Mouse (Mus musculus) forebrain, embryonic 15.5 days (tissue): ENCODE measurements at regions not wholly inside any gene's neighbourhood (a gene's known extent, or its start where the extent isn't known, plus 50 kb on each side); places are given as distances from the start of the nearest gene placed in this dataset.
A peak's percentile ranks its signal among the peaks of the same experiment; 100 is the strongest.
"Not testable (repeated sequence)": the region's sequence is repeated elsewhere in the genome, so short reads cannot be mapped to it uniquely, and the experiment has no call there.

Experiments used
- ATAC-seq: fragments of 200-750 bp; cut with Nextera tagmentation; replicated peaks from 2 replicates; pipeline ENCODE4 v1.8.0; 2017; ENCODE audit warnings: mild to moderate bottlenecking, moderate TSS enrichment, moderate library complexity
- H3K27ac ChIP-seq: fragments of 300-500 bp; sonication (generic); replicated peaks from 2 replicates; pipeline ENCODE4 v1.5.1; 2015; ENCODE audit warnings: mild to moderate bottlenecking, inconsistent platforms
- H3K27me3 ChIP-seq: fragments of 300-500 bp; sonication (generic); 2 replicates; pipeline ENCODE4 v1.6.1; 2015; ENCODE audit warnings: inconsistent platforms
- H3K36me3 ChIP-seq: fragments of 300-500 bp; sonication (generic); 2 replicates; pipeline ENCODE4 v1.6.1; 2015; ENCODE audit warnings: mild to moderate bottlenecking, inconsistent platforms
- H3K4me1 ChIP-seq: fragments of 300-500 bp; sonication (generic); 2 replicates; pipeline ENCODE4 v1.6.1; 2015; ENCODE audit warnings: inconsistent platforms
- H3K4me2 ChIP-seq: fragments of 300-500 bp; sonication (generic); replicated peaks from 2 replicates; pipeline ENCODE4 v1.6.1; 2015; ENCODE audit warnings: mild to moderate bottlenecking, inconsistent platforms
- H3K4me3 ChIP-seq: fragments of 300-500 bp; sonication (generic); 2 replicates; pipeline ENCODE4 v1.5.1; 2015; ENCODE audit warnings: mild to moderate bottlenecking, inconsistent platforms
- H3K9ac ChIP-seq: fragments of 300-500 bp; sonication (generic); replicated peaks from 2 replicates; pipeline ENCODE4 v1.6.1; 2015; ENCODE audit warnings: mild to moderate bottlenecking, inconsistent platforms
- H3K9me3 ChIP-seq: fragments of 300-500 bp; sonication (generic); 2 replicates; pipeline ENCODE4 v1.6.1; 2016; ENCODE audit warnings: inconsistent platforms
- WGBS: fragments of 180-500 bp; shearing (Covaris S2); methylation state at CpG from one replicate; pipeline ENCODE4 v1.1.7; 2015; ENCODE audit warnings: mixed read lengths; 5-methylcytosine and 5-hydroxymethylcytosine counted together

DNA sequence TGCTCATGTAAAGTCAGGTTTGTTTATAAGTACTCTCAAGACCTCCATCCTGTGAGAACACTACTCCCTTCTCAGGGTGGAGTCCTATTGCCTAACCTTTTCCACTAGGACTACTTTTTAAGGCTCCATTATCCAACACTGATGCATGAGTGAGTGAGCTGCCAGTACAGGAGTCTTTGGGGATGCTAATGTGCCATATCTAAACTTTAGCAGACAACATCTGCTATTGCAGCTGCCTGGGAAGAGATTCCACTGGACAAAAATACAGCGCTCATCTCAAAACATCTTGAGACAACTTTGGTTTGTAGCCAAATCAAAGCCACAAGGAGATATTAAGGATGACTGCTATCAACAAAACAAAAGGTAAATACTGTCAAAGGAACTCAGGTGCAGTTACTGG lies 52.3 kb upstream of the Gm10985 start:
- H3K9me3 ChIP-seq, result no peaks in the 10 kb centered on the region
- H3K4me3 ChIP-seq, result no peak overlapping the region
- H3K9ac ChIP-seq, result no peak overlapping the region
- 98% methylated on average over 1 of the region's 1 CpGs for WGBS
- no peak for ATAC-seq
- H3K4me2 ChIP-seq, result no peak overlapping the region
- H3K27me3 ChIP-seq, result no peaks in the 10 kb centered on the region
- no peaks in the 10 kb centered on the region for H3K36me3 ChIP-seq
- H3K4me1 ChIP-seq, result no peaks in the 10 kb centered on the region
- no peak overlapping the region for H3K27ac ChIP-seq

DNA sequence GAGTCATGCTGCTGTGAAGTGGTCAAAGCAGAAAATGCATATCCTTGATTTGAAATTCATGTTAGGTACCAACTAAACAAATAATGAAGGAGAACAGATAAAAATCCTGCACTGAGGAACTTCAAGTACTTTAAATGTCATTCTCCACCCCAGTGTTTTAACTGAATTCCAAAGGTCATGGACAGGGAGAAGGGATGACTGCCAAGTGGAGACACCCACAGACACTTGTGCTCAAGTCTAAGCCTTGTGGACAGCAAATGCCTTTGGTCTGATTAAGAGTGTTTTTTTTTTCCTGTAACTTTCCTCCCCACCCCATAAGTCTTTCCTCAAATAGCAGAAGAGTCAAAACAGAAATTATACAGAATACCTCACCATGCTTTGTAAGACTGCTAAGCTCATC lies 55.2 kb upstream of the Gm10985 start:
- Histone ChIP-seq H3K9me3 (no peaks in the 10 kb centered on the region), H3K9ac (no peak overlapping the region), H3K4me3 (no peak overlapping the region), H3K27me3 (no peaks in the 10 kb centered on the region), H3K4me1 (no peaks in the 10 kb centered on the region), H3K36me3 (no peaks in the 10 kb centered on the region), H3K4me2 (no peak overlapping the region), H3K27ac (no peak overlapping the region)
- ATAC-seq, result no peak

DNA sequence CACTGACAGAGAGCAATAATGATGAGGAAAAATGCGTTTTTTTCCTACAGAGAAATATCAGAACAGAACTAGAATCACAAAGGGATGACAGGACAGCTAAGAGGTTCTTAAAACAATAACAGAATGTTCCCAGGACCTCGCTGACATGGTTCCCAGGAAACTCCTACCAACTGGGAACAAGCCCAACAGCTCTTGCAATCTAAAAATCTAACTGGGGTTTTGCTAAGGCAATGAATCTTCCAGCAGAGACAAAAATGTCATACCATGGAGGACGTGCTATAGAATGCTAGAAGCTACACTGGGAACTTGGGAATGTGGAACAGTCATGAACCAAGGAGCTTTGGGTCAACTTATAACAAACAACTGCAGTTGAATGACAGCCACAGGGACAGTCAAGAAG lies 59.7 kb upstream of the Gm10985 start:
- Histone ChIP-seq H3K36me3 (no peaks in the 10 kb centered on the region), H3K9ac (no peak overlapping the region), H3K9me3 (no peaks in the 10 kb centered on the region), H3K4me2 (no peak overlapping the region), H3K27me3 (no peaks in the 10 kb centered on the region), H3K4me3 (no peak overlapping the region), H3K4me1 (no peaks in the 10 kb centered on the region), H3K27ac (no peak overlapping the region)
- WGBS, result 67% methylated on average over 3 of the region's 3 CpGs
- ATAC-seq, result no peak

DNA sequence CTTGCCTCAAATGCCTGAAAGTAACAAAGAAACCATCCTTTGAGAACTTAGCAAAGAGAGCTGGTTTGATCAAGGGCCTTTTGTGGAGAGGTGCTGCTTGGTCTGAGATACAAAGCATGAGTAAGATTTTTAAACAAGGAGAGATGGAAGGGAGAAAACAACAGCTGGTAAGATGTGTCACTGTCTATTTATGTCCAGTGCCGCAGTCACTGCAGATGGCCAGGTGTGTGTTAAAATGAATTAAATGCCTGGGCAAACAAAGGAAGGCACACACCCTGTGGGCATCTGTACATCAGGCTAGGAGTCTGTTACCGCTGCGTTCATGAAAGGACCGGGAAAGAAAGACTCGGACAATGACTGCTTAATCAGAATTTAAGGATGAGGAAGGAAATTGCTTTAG lies 68.2 kb upstream of the Gm10985 start:
- H3K27ac ChIP-seq, result no peak overlapping the region
- 25% methylated on average over 5 of the region's 5 CpGs for WGBS
- no peak overlapping the region for H3K9ac ChIP-seq
- H3K4me2 ChIP-seq, result no peak overlapping the region
- no peak overlapping the region for H3K4me3 ChIP-seq
- H3K36me3 ChIP-seq, result no peaks in the 10 kb centered on the region
- no peak for ATAC-seq
- H3K9me3 ChIP-seq, result no peaks in the 10 kb centered on the region
- H3K27me3 ChIP-seq, result no peaks in the 10 kb centered on the region
- H3K4me1 ChIP-seq, result 0 out of 2 replicates have a peak, but pooled peaks cover 2% of the 10 kb centered on the region

DNA sequence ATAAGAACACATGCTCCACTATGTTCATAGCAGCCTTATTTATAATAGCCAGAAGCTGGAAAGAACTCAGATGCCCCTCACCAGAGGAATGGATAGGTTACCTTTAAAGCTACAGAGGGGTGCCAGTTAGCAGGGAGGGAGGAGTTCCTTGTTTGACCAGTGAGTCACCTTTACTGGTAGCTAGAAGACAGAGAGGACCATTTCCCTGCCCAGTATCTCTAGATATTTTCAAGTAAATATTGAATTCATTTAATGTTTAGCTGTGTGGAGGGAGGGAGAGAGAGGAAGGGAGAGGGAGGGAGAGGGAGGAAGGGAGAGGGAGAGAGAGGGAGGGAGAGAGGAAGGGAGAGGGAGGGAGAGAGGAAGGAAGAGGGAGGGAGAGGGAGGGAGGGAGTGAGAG lies 77.3 kb upstream of the Gm10985 start:
- no peak for ATAC-seq
- Histone ChIP-seq H3K4me2 (no peak overlapping the region), H3K9me3 (no peaks in the 10 kb centered on the region), H3K27ac (no peak overlapping the region), H3K4me1 (no peaks in the 10 kb centered on the region), H3K9ac (no peak overlapping the region), H3K27me3 (no peaks in the 10 kb centered on the region), H3K4me3 (no peak overlapping the region), H3K36me3 (no peaks in the 10 kb centered on the region)

DNA sequence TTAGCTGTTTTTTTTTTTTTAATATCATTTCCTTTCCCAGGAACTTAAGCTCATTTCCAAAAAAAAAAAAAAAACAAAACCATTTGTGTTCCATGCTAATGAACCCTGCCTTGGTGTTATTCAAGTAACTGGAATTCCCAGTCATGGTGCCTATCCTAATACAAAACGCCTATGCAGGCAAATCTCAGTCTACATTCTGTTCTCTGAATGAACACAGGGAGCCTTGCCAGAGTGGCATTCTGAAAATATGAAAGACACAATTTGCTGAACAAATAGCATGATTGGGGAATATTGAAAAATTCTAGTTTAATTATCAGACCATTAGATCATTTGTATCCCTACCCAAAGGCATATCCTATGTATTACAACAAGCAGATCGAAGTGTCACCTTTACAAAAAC lies 80.9 kb upstream of the Gm10985 start:
- no peaks in the 10 kb centered on the region for H3K27me3 ChIP-seq
- no peak overlapping the region for H3K27ac ChIP-seq
- no peak overlapping the region for H3K4me3 ChIP-seq
- no peaks in the 10 kb centered on the region for H3K36me3 ChIP-seq
- 80% methylated on average over 2 of the region's 2 CpGs for WGBS
- no peaks in the 10 kb centered on the region for H3K9me3 ChIP-seq
- no peak overlapping the region for H3K4me2 ChIP-seq
- peaks cover 7% of the 10 kb centered on the region; the same call in 1 of the 2 replicates for H3K4me1 ChIP-seq
- H3K9ac ChIP-seq, result no peak overlapping the region
- no peak for ATAC-seq

DNA sequence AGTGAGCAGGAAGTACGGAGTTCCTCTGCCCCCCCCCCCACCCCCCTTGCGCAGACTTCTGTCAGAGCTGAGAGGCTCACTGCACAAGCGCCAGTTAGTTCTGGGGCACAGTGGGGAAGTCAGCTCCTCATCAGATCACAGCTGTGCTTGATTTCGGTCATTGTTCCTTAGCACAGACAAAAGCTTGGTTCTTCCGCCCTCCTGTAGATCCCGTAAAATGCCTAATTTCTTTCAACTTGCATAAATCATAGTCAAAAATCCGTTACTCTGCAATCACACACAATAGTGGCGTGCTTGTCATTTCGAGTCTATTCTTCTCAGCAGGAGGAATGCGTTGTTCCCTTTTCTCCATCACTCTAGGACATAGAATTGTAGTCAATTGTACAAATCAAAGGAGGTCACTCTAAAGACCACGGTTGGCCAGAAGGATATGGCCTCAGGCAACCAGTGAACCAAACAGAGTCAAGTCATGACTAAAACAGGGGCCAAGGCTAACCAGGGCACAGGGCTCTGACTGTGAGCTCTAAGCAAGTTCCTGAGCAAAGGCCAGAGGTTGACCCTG lies 83.3 kb upstream of the Gm10985 start:
- H3K27me3 ChIP-seq, result no peaks in the 10 kb centered on the region
- H3K36me3 ChIP-seq, result no peaks in the 10 kb centered on the region
- peak overlapping the region; percentile 41 for H3K27ac ChIP-seq
- H3K4me3 ChIP-seq, result 0 out of 2 replicates have a peak overlapping the region, but pooled peaks have one; percentile 3
- H3K9ac ChIP-seq, result no peak overlapping the region
- WGBS, result 22% methylated on average over 11 of the region's 11 CpGs
- H3K4me1 ChIP-seq, result peaks cover 8% of the 10 kb centered on the region
- ATAC-seq, result peak; percentile 82
- 0 out of 2 replicates have a peak overlapping the region, but pooled peaks have one; percentile 8 for H3K4me2 ChIP-seq
- H3K9me3 ChIP-seq, result no peaks in the 10 kb centered on the region

DNA sequence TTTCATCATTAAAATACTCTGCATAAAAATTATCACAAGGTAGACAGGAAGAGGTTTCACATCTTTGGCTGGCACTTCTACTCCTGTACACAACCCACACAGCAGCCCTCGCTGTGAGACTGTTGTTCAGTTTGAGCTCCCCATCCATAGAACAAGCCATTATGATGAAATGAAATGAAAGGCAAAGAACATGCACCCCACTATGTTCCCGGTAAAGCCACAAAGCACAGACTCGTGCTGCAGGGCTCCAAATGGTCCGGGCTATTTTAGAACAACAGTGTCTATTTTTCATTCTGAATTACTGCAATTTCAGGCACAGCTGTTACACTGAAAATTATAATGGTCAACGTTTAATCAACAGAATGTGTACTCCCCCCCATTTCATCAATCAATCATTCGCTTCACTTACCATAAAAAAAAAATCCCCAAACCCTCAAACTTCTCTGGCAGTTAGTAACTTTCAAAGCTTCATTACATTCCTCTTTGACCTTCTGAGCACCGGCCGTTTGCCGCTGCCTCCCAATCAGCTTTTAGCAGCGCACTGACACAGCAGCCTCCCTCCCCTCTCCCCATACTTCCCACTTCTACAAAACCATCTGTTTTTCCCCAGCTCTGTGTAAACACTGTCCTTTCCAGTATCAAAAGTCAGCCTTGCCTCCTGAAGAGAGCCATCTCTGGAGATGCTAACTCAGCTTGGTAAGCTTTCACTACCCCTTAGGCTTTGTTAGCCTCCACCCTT lies 88.6 kb upstream of the Gm10985 start:
- Histone ChIP-seq H3K4me1 (peaks cover 9% of the 10 kb centered on the region), H3K36me3 (no peaks in the 10 kb centered on the region), H3K9ac (no peak overlapping the region), H3K27me3 (no peaks in the 10 kb centered on the region), H3K9me3 (no peaks in the 10 kb centered on the region), H3K27ac (peak overlapping the region; percentile 52), H3K4me3 (no peak overlapping the region), H3K4me2 (no peak overlapping the region)
- 18% methylated on average over 10 of the region's 10 CpGs for WGBS
- peak; percentile 83 for ATAC-seq

DNA sequence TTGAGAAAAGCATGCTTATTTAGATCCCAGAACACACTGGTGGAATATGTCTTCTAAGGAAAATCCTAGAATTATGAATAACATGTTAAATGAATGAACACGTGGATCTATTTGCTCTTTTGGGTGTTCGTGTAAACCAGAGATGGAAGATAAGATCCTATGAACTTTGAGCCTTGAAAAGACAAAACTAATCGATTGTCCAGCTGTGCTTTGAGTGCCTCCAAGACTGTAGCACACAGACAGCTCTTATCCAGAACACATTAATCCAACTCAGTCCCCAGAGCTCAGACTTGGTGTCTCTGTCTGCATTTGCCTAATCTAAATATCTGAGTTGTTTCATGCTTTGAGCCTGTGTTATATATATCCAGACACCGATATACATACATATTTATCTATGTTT lies 80.0 kb upstream of the Frem2 start:
- ATAC-seq, result no peak

DNA sequence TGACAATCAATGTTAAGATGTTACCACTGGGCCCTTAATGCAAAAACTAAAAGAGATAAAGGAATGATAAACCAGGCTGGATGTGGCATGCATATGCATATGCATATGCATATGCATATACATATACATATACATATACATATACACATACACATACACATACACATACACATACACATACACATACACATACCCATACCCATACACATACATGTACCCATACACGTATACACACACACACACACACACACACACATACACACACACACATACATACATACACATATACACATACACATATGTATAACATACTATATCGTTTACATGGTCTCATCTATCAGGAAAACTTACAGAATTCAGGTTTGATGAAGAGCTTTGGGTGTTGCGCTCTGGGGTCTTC lies 78.5 kb upstream of the Frem2 start:
- peak; percentile 41; the same call in 1 of the 2 replicates for ATAC-seq
- not testable (repeated sequence) for H3K9ac ChIP-seq, H3K36me3 ChIP-seq, H3K9me3 ChIP-seq, H3K4me1 ChIP-seq, H3K4me3 ChIP-seq, H3K27me3 ChIP-seq, H3K27ac ChIP-seq, H3K4me2 ChIP-seq
- WGBS, result 93% methylated on average over 3 of the region's 3 CpGs

More for the DNA sequence above, 80.0 kb upstream of the Frem2 start:
- no peak overlapping the region for H3K4me3 ChIP-seq
- no peaks in the 10 kb centered on the region for H3K27me3 ChIP-seq
- 88% methylated on average over 4 of the region's 4 CpGs for WGBS
- no peaks in the 10 kb centered on the region for H3K4me1 ChIP-seq
- no peaks in the 10 kb centered on the region for H3K9me3 ChIP-seq
- no peak overlapping the region for H3K27ac ChIP-seq
- H3K4me2 ChIP-seq, result no peak overlapping the region
- H3K9ac ChIP-seq, result no peak overlapping the region
- H3K36me3 ChIP-seq, result no peaks in the 10 kb centered on the region

DNA sequence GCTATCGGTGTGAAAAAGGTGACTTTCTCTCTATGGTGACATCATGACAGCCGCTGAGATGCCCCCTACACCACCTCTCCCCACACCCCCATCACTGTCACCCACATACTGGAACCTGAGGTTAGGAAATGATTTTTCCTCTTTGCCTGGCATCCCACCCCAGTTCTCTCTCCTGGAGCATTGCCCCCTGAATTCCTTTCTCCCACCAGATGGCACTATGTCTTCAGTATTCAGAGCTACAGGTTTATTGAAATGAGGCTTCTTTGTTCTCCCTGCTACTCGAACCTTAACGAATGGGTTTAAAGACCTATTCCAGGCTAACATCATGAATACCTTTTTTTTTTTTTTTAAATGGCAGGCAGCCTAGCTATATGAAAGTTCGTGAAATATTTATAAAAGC lies 78.0 kb upstream of the Frem2 start:
- H3K4me3 ChIP-seq, result no peak overlapping the region
- no peak overlapping the region for H3K27ac ChIP-seq
- no peaks in the 10 kb centered on the region for H3K9me3 ChIP-seq
- WGBS, result 28% methylated on average over 5 of the region's 5 CpGs
- H3K9ac ChIP-seq, result no peak overlapping the region
- H3K4me1 ChIP-seq, result 0 out of 2 replicates have a peak, but pooled peaks cover 6% of the 10 kb centered on the region
- no peaks in the 10 kb centered on the region for H3K27me3 ChIP-seq
- ATAC-seq, result peak; percentile 90
- no peaks in the 10 kb centered on the region for H3K36me3 ChIP-seq
- no peak overlapping the region for H3K4me2 ChIP-seq

DNA sequence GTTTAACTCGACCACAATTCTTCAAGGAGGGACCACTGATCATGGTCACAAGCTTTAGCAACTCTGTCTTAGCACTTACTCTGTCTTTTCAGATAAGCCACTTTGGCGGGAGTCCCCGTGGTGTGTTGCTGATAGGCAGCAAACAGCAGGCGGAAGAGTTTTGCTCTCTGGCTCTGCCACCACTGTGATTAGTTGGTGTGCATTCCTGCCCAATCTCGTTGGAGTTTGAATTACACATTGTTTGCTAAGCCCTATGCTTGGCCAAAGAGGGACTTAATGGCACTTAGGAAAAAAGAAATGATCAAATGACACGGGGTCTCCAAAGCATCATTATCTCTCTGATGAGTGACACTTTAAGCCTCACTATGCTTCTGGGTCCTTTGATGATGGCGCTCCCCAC lies 73.3 kb upstream of the Frem2 start:
- 7% methylated on average over 7 of the region's 7 CpGs for WGBS

DNA sequence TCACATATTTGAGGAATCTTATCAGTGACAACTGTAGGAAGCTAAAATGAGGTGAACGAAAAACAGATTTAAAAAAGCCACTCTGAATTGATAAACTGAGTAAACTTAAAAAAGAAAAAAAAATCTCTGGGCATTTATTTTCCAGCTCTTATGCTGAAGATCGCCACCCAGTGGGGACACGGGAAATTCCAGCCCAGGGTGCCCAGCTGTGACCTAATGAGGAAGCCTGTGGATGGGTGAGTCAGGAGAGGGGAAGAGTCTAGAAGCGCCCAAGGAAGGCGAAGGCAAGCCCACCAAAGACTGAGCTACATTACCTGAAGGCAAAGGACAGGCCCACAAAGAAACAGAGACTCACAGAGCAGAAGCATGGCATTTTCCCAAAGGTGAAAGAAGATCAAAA lies 72.7 kb upstream of the Frem2 start:
- H3K9ac ChIP-seq, result no peak overlapping the region
- H3K27me3 ChIP-seq, result no peaks in the 10 kb centered on the region
- H3K4me1 ChIP-seq, result 0 out of 2 replicates have a peak, but pooled peaks cover 7% of the 10 kb centered on the region
- H3K4me3 ChIP-seq, result no peak overlapping the region
- WGBS, result 31% methylated on average over 5 of the region's 5 CpGs
- no peak for ATAC-seq
- no peak overlapping the region for H3K4me2 ChIP-seq
- no peak overlapping the region for H3K27ac ChIP-seq
- H3K9me3 ChIP-seq, result no peaks in the 10 kb centered on the region
- H3K36me3 ChIP-seq, result no peaks in the 10 kb centered on the region

More for the DNA sequence above, 73.3 kb upstream of the Frem2 start:
- H3K4me1 ChIP-seq, result 0 out of 2 replicates have a peak, but pooled peaks cover 7% of the 10 kb centered on the region
- H3K36me3 ChIP-seq, result no peaks in the 10 kb centered on the region
- ATAC-seq, result no peak
- no peak overlapping the region for H3K4me2 ChIP-seq
- no peak overlapping the region for H3K4me3 ChIP-seq
- no peaks in the 10 kb centered on the region for H3K9me3 ChIP-seq
- no peak overlapping the region for H3K27ac ChIP-seq
- no peaks in the 10 kb centered on the region for H3K27me3 ChIP-seq
- H3K9ac ChIP-seq, result no peak overlapping the region
